Mouse (Mus musculus): ENCODE measurements around the gene Hdac4. TPM values are rescaled to one million over a fixed set of nuclear protein-coding genes. Genes with fewer than 3 reads are reported as not detected.
A peak's percentile ranks its signal among the peaks of the same experiment; 100 is the strongest.

Gene Hdac4
- polyA plus RNA-seq, 1 experiment from 2014 or later, result 10.1 TPM

- Histone ChIP-seq H3K9ac (no peak overlapping the region), H3K4me2 (peak overlapping the region; percentile 0; the same call in 1 of the 2 replicates), H3K9me3 (replicated peaks) (no peaks in the 10 kb centered on the region), H3K27ac (ENCODE audit: poor library complexity, severe bottlenecking) (peak overlapping the region; percentile 42), H3K4me3 (no peak overlapping the region), H3K27me3 (replicated peaks) (no peaks in the 10 kb centered on the region), H3K36me3 (no peaks in the 10 kb centered on the region), H3K4me1 (replicated peaks) (peaks cover 64% of the 10 kb centered on the region)
- WGBS, result 2% methylated on average over 2 of the region's 2 CpGs
- no peak for ATAC-seq (ENCODE audit: insufficient number of reproducible peaks, low FRiP score)
These were observed 140.3 kb downstream of the Hdac4 start for GRCm38 (mm10) chr1:92055149-92055548.

GRCm38 (mm10) chr1:92052190-92052589, 143.3 kb downstream of the Hdac4 start:
- Histone ChIP-seq H3K4me1 (replicated peaks) (peaks cover 75% of the 10 kb centered on the region), H3K9me3 (replicated peaks) (no peaks in the 10 kb centered on the region), H3K9ac (no peak overlapping the region), H3K36me3 (no peaks in the 10 kb centered on the region), H3K27me3 (replicated peaks) (no peaks in the 10 kb centered on the region), H3K4me2 (no peak overlapping the region), H3K4me3 (no peak overlapping the region), H3K27ac (ENCODE audit: poor library complexity, severe bottlenecking) (no peak overlapping the region)
- WGBS, result 74% methylated on average over 4 of the region's 4 CpGs
- no peak for ATAC-seq (ENCODE audit: insufficient number of reproducible peaks, low FRiP score)

- Histone ChIP-seq H3K27me3 (replicated peaks) (no peaks in the 10 kb centered on the region), H3K4me1 (replicated peaks) (peaks cover 73% of the 10 kb centered on the region), H3K9ac (no peak overlapping the region), H3K36me3 (no peaks in the 10 kb centered on the region), H3K4me2 (no peak overlapping the region), H3K9me3 (replicated peaks) (no peaks in the 10 kb centered on the region), H3K27ac (ENCODE audit: poor library complexity, severe bottlenecking) (no peak overlapping the region), H3K4me3 (no peak overlapping the region)
- ATAC-seq (ENCODE audit: insufficient number of reproducible peaks, low FRiP score), result no peak
- WGBS, result 79% methylated on average over 4 of the region's 4 CpGs
These were observed 143.9 kb downstream of the Hdac4 start for GRCm38 (mm10) chr1:92051489-92052062.

- Histone ChIP-seq H3K4me3 (no peak overlapping the region), H3K4me2 (no peak overlapping the region), H3K9ac (no peak overlapping the region), H3K36me3 (no peaks in the 10 kb centered on the region), H3K4me1 (replicated peaks) (peaks cover 72% of the 10 kb centered on the region), H3K9me3 (replicated peaks) (no peaks in the 10 kb centered on the region), H3K27me3 (replicated peaks) (no peaks in the 10 kb centered on the region), H3K27ac (ENCODE audit: poor library complexity, severe bottlenecking) (no peak overlapping the region)
- no peak for ATAC-seq (ENCODE audit: insufficient number of reproducible peaks, low FRiP score)
These were observed 144.5 kb downstream of the Hdac4 start for GRCm38 (mm10) chr1:92050992-92051391.

- no peaks in the 10 kb centered on the region for H3K36me3 ChIP-seq
These were observed 144.9 kb downstream of the Hdac4 start for GRCm38 (mm10) chr1:92050566-92050965.

GRCm38 (mm10) chr1:92048415-92049354, 146.8 kb downstream of the Hdac4 start:
- H3K36me3 ChIP-seq, result no peaks in the 10 kb centered on the region
- H3K27ac ChIP-seq (ENCODE audit: poor library complexity, severe bottlenecking), result no peak overlapping the region
- H3K27me3 ChIP-seq (replicated peaks), result no peaks in the 10 kb centered on the region
- H3K4me1 ChIP-seq (replicated peaks), result peaks cover 72% of the 10 kb centered on the region
- H3K9me3 ChIP-seq (replicated peaks), result no peaks in the 10 kb centered on the region
- ATAC-seq (ENCODE audit: insufficient number of reproducible peaks, low FRiP score), result no peak
- H3K4me3 ChIP-seq, result no peak overlapping the region
- WGBS, result 73% methylated on average over 4 of the region's 4 CpGs
- H3K4me2 ChIP-seq, result no peak overlapping the region
- H3K9ac ChIP-seq, result no peak overlapping the region

More at GRCm38 (mm10) chr1:92050566-92050965, 144.9 kb downstream of the Hdac4 start:
- no peak overlapping the region for H3K9ac ChIP-seq
- H3K9me3 ChIP-seq (replicated peaks), result no peaks in the 10 kb centered on the region
- no peak overlapping the region for H3K4me3 ChIP-seq
- H3K27me3 ChIP-seq (replicated peaks), result no peaks in the 10 kb centered on the region
- no peak for ATAC-seq (ENCODE audit: insufficient number of reproducible peaks, low FRiP score)
- no peak overlapping the region for H3K4me2 ChIP-seq
- H3K27ac ChIP-seq (ENCODE audit: poor library complexity, severe bottlenecking), result no peak overlapping the region
- peaks cover 72% of the 10 kb centered on the region for H3K4me1 ChIP-seq (replicated peaks)
- 56% methylated on average over 3 of the region's 3 CpGs for whole genome bisulfite sequencing

- H3K9me3 ChIP-seq (replicated peaks), result no peaks in the 10 kb centered on the region
- peaks cover 56% of the 10 kb centered on the region for H3K4me1 ChIP-seq (replicated peaks)
- H3K4me3 ChIP-seq, result no peak overlapping the region
- H3K36me3 ChIP-seq, result no peaks in the 10 kb centered on the region
- H3K4me2 ChIP-seq, result no peak overlapping the region
- H3K9ac ChIP-seq, result no peak overlapping the region
- H3K27ac ChIP-seq (ENCODE audit: poor library complexity, severe bottlenecking), result no peak overlapping the region
- no peak for ATAC-seq (ENCODE audit: insufficient number of reproducible peaks, low FRiP score)
- 88% methylated on average over 1 of the region's 1 CpGs for WGBS
- no peaks in the 10 kb centered on the region for H3K27me3 ChIP-seq (replicated peaks)
These were observed 149.8 kb downstream of the Hdac4 start for GRCm38 (mm10) chr1:92045671-92046070.

GRCm38 (mm10) chr1:92044868-92045267, 150.6 kb downstream of the Hdac4 start:
- Histone ChIP-seq H3K4me2 (no peak overlapping the region), H3K9ac (no peak overlapping the region), H3K4me3 (no peak overlapping the region), H3K9me3 (replicated peaks) (no peaks in the 10 kb centered on the region), H3K27ac (ENCODE audit: poor library complexity, severe bottlenecking) (no peak overlapping the region), H3K27me3 (replicated peaks) (no peaks in the 10 kb centered on the region), H3K4me1 (replicated peaks) (peaks cover 52% of the 10 kb centered on the region), H3K36me3 (no peaks in the 10 kb centered on the region)
- 76% methylated on average over 3 of the region's 3 CpGs for WGBS
- ATAC-seq (ENCODE audit: insufficient number of reproducible peaks, low FRiP score), result no peak

GRCm38 (mm10) chr1:92043989-92044388, 151.5 kb downstream of the Hdac4 start:
- Histone ChIP-seq H3K27ac (ENCODE audit: poor library complexity, severe bottlenecking) (peak overlapping the region; percentile 31; the same call in 1 of the 2 replicates), H3K27me3 (replicated peaks) (no peaks in the 10 kb centered on the region), H3K4me1 (replicated peaks) (peaks cover 43% of the 10 kb centered on the region), H3K36me3 (no peaks in the 10 kb centered on the region), H3K9ac (no peak overlapping the region), H3K9me3 (replicated peaks) (no peaks in the 10 kb centered on the region), H3K4me3 (no peak overlapping the region), H3K4me2 (no peak overlapping the region)
- no peak for ATAC-seq (ENCODE audit: insufficient number of reproducible peaks, low FRiP score)

GRCm38 (mm10) chr1:92042126-92042525, 153.4 kb downstream of the Hdac4 start:
- H3K4me3 ChIP-seq, result no peak overlapping the region
- no peaks in the 10 kb centered on the region for H3K9me3 ChIP-seq (replicated peaks)
- no peak for ATAC-seq (ENCODE audit: insufficient number of reproducible peaks, low FRiP score)
- no peaks in the 10 kb centered on the region for H3K36me3 ChIP-seq
- no peaks in the 10 kb centered on the region for H3K27me3 ChIP-seq (replicated peaks)
- H3K27ac ChIP-seq (ENCODE audit: poor library complexity, severe bottlenecking), result no peak overlapping the region
- H3K4me1 ChIP-seq (replicated peaks), result peaks cover 37% of the 10 kb centered on the region
- 32% methylated on average over 3 of the region's 3 CpGs for WGBS
- no peak overlapping the region for H3K9ac ChIP-seq
- H3K4me2 ChIP-seq, result no peak overlapping the region

- Histone ChIP-seq H3K4me2 (no peak overlapping the region), H3K27ac (ENCODE audit: poor library complexity, severe bottlenecking) (no peak overlapping the region), H3K36me3 (no peaks in the 10 kb centered on the region), H3K9ac (no peak overlapping the region), H3K4me1 (replicated peaks) (peaks cover 43% of the 10 kb centered on the region), H3K9me3 (replicated peaks) (no peaks in the 10 kb centered on the region), H3K27me3 (replicated peaks) (no peaks in the 10 kb centered on the region), H3K4me3 (no peak overlapping the region)
- 79% methylated on average over 3 of the region's 3 CpGs for WGBS
- no peak for ATAC-seq (ENCODE audit: insufficient number of reproducible peaks, low FRiP score)
These were observed 154.2 kb downstream of the Hdac4 start for GRCm38 (mm10) chr1:92041290-92041689.
